Mouse (Mus musculus) embryonic fibroblast, embryonic 13.5 days (primary cell): ENCODE results near the gene Ssx2ip.

ENCODE experiments used
- CTCF ChIP-seq: IDR thresholded peaks from 2 replicates; pipeline ENCODE4 v1.5.1; 2011; ENCODE audit warnings: mild to moderate bottlenecking, control low read depth, low read length, moderate library complexity, borderline replicate concordance; ENCODE audit not compliant: insufficient read depth
- POLR2A ChIP-seq: IDR thresholded peaks from 2 replicates; pipeline ENCODE4 v1.6.1; 2011; ENCODE audit warnings: low read depth, mild to moderate bottlenecking, control low read depth, low read length, moderate library complexity

GRCm38 (mm10) chr3:146442484-146442883, 38.0 kb downstream of the Ssx2ip start:
- TF ChIP-seq POLR2A (no peak), CTCF (no peak)
